Mouse (Mus musculus) retina, postnatal 1 day (tissue): ENCODE data around the gene Bcr.
A peak's percentile ranks its signal among the peaks of the same experiment; 100 is the strongest.

ENCODE experiments used
- DNase-seq: peaks from one replicate; pipeline ENCODE4 v3.0.0-alpha.2; 2012

The Bcr gene

DNA sequence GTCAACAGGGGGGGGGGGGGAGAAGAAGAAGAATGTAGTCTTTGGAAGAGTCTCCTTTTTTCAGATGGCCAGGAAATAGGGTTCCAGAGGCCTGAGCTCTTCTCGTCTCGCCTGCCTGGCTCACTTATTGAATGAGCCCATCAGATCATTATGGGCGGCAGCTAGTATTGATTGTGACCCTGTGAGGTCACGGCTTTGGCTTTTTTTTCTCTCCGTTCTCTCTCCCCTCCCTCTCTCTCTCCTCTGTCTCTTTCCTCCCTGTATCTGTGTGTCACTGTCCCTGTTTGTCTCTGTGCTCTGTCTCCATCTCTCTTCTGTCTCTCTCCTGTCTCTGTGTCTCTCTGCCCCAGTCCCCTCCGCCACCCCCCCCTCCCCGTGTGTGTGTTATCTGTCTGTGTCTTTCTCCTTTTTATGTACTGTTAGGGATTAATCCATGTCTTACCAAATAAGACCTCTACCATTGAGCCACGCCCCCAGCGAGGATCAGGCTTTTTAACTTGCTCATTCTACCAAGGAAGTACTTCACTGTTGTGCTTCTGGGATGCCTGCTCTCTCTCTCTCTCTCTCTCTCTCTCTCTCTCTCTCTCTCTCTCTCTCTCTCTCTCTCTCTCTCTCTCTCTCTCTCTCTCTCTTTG is 1.5 kb upstream of the Bcr start:
- peak; percentile 63 for DNase-seq

DNA sequence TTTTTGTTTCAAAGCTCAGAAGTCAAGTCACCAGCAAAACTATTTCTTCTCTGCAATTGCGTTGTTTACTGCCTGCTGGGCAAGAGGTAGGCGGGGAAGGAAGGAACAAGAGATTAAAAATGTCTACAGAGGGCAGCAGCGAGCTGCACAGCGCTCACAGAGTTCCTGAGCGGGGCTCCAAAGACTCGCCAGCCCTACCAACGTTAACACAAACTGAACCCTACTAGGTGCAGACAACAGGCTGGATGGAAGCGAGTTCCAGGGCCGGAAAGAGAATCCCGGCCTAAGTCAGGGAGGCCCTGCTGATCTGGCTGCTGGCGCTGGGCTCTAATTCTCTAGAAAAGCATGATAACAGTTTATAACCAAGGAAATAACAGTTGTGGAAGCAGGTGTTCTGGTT is 996 bp upstream of the Bcr start:
- peak; percentile 81 for DNase-seq

DNA sequence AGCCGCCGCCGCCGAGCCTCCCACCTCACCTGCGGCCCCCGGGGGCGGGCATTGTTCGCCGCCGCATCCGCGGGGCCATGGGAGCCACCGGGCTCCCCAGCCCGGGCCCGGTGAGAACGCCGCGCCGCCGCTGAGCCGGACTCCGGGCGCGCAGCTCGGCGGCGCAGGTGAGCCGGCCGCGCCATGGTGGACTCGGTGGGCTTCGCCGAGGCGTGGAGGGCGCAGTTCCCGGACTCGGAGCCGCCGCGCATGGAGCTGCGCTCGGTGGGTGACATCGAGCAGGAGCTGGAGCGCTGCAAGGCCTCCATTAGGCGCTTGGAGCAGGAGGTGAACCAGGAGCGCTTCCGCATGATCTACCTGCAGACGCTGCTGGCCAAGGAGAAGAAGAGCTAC is 447 bp downstream of the Bcr start:
- peak; percentile 46 for DNase-seq

DNA sequence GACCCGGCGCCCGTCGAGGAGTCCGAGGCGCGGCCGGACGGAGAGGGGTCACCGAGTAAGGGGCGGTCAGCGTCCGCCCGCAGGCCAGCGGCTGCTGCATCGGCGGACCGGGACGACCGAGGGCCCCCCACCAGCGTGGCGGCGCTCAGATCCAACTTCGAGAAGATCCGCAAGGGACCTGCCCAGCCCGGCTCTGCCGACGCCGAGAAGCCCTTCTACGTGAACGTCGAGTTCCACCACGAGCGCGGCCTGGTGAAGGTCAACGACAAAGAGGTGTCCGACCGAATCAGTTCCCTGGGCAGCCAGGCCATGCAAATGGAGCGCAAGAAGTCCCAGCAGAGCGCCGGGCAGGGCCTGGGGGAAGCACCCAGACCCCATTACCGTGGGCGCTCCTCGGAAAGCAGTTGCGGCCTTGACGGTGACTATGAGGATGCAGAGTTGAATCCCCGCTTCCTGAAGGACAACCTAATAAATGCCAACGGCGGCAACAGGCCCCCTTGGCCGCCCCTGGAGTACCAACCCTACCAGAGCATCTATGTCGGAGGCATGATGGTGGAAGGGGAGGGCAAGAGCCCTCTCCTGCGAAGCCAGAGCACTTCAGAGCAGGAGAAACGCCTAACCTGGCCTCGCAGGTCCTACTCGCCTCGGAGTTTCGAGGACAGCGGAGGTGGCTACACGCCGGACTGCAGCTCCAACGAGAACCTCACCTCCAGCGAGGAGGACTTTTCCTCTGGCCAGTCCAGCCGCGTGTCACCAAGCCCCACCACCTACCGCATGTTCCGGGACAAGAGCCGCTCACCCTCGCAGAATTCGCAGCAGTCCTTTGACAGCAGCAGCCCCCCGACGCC is 1.2 kb downstream of the Bcr start:
- peak; percentile 56 for DNase-seq

DNA sequence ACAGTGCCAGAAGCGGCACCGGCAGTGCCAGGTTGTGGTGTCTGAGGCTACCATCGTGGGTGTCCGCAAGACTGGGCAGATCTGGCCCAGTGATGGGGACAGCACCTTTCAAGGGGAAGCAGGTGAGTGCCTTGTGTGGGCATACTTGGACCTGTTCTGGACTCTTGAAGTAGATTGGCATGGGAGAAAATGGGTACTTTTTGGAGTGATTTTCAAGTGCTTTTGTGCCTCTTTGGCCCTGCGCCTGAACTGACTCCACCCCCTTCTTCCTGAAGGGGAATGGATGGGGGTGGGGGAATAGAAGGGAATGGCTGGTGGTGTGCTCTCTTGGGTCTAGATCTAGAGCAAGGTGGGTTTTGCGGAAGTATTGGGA is 1.8 kb downstream of the Bcr start:
- peak; percentile 24 for DNase-seq

DNA sequence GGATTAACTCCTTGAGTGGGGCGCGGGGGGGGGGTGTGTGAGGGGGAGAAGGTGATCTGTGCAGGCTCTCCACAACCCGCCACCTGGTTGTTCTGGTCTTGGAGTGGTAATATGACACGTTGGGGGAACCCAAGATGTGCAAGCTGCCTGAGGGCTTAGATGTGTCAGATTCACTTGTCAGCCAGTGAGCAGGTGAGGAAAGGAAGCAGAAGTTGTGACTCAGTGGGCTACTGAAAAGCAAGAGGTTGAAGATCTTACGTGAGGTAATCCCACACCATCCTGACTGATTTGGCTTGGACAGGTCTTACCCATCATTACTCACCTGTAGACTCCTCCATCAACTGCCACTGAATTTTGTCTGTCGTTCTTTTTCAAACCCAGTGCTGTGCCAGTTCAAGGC is 2.2 kb downstream of the Bcr start:
- DNase-seq = no peak

DNA sequence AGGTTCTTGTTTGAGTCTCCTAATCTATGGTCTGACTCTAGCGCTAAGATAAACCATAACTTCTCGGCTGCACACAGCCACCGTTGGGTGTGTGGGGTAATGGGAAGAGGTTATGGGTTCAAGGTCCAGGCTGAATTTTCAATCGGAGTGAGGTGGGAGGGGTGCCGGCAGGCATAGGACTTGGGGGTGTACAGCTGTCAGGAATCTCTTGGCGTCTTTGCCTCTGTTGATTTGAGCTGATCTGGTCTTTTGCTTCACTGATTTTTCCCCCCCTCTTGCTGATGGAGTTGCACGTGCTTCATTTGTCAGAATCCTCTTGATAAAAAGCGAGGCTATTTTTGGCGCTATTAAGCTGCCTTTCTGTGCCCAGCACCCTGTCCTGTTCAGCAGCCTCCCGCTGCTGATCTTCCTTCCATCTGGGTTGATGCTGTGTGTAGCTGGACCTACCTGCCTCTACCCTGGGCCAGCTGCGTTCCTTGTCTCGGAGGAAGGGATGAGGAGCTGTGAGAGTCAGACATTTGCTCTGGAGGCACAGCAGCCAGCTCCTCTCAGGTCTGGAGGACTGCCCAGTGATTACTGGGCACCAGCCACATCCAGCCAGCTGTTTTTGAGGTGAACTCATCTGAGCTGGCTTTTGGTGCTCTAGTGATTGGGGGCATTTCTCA is 3.0 kb downstream of the Bcr start:
- DNase-seq = peak; percentile 51

DNA sequence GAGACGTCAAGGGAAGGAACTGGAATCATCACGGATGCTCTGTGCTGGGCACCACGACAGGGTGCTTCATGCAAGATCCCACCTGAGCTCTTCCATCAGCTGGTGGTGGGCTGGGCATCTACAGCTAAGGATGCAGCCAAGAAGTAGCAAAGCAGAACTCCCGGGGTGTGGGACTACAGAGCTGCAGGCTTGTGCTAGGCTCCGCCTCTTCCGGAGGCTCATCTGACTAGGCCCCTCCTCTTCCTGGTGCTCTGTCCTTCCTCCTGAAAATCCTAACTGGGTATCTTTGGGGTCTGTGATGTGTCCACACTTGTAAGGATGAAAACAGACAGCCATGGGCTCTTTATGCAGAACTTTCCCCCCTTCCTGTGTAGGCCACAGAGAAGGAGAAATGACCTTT is 5.3 kb downstream of the Bcr start:
- DNase-seq = peak; percentile 21

DNA sequence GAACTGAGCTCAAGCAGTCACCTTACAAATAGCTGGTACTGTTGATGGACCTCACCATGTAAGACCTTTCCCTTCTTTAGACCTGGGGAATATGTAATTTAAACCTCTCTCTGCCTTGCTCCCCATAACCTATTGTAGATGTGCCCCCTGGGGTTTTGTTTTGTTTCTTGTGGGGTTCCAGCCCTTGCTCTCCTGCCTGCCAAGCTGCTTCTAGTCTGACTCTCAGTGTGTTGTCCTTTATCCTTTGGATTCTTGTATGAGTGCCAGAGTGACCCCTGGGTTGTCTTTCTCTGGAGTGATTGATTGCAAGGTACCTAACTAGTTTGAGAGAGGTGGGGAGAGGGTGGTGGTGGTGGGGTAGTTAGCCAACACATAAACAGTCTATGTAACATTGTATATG is 7.1 kb downstream of the Bcr start:
- no peak for DNase-seq

DNA sequence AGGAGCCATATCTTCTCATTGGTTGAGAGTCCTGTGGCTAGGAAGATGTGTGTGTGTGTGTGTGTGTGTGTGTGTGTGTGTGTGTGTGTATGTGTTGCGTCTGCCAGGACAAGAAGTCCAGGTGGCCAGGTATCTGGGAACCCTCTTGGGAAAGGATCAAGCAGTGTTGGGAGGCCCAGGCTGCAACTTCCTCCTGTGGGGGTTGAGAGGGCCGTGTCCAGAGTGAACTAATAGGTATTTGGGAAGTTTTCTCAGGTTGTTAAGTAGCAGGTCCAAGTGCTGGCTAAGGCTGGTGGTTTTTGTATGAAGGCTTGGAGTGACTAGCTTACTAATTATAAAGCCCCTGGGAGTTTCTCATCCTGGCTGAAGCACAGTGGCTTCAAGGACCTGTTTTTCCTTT is 7.7 kb downstream of the Bcr start:
- no peak for DNase-seq

DNA sequence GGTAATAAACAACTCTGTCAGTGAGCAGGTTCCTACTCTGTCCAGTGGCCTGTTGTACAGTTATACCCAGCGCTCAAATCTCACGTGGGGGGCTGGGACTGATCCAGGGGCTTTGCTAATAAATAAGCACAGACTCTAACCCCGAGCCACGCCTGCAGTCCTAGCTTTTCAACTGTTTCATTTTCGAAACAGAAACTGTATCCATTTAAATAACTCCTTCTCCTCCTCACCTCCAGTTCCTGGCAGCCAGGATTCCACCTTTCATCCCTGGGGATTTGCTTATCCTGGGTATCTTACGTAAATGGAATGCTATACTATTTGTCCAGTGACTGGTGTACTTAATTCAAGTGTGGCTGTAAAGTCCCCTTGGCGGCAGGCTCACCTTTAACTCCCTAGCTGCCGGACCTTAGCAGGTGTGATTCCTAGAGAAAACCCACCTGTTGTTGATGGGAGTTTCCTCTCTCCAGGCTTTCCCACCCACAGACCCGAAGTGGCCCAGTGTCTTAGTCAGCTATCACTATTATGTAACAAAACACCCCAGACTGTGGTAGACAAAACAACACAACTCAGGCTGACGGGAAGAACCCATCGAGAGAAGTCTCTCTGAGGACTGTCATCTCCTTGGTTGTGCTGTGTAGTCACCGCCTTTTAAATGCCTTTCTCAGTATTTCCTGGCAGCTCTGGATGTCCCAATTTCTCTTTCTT is 8.4 kb downstream of the Bcr start:
- DNase-seq = no peak

DNA sequence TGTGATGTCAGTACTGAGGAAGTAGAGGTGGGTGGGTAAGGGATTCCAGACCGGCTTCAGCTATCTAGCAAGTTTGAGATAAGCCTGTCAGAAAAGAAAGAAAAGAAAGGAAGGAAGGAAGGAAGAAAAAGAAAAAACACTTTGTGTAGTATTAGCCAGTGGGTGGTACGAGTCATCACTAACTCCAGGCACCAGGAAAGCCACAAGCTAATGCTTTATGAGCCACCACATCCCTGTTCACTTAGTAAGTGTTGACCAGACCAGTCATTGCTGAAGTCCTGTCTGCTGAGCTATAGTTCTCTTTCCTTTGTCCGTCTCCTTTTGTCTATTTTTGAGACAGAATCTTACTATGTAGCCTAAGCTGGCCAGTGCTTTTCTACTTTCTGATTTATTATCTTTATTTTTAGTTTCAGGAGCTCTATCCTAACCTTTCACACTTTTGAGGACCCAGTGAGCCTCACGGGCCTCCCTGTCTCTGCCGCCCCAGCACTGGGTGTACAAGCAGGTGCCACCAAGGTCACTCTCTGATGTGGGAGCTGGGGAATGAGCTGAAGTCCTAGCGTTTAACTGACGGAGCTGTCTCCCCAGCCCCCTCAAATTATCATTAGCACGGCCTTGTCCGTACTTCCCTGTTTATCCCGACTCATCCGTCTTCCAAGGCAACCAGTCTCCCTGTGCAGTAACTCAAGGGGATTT is 10.0 kb downstream of the Bcr start:
- DNase-seq = no peak

DNA sequence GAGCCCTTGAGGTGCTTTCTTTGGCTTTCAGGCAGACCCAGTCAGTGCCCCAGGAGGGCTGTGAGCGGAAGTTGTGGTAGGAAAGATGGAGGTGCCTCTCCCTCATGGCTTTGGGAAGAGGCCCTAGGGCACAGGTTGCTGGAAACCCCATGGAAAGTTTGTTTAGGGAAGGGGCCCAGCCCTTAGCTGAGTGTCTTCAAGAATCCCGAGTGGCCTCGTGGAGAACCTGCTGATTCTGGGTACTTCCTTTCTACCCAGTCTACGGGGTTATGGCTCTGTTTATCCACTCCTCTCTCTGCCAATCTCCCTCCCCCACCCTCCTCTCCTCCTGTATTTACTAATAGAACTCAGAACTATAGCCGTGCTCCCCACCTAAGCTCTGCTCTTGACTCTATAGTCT is 15.3 kb downstream of the Bcr start:
- no peak for DNase-seq

DNA sequence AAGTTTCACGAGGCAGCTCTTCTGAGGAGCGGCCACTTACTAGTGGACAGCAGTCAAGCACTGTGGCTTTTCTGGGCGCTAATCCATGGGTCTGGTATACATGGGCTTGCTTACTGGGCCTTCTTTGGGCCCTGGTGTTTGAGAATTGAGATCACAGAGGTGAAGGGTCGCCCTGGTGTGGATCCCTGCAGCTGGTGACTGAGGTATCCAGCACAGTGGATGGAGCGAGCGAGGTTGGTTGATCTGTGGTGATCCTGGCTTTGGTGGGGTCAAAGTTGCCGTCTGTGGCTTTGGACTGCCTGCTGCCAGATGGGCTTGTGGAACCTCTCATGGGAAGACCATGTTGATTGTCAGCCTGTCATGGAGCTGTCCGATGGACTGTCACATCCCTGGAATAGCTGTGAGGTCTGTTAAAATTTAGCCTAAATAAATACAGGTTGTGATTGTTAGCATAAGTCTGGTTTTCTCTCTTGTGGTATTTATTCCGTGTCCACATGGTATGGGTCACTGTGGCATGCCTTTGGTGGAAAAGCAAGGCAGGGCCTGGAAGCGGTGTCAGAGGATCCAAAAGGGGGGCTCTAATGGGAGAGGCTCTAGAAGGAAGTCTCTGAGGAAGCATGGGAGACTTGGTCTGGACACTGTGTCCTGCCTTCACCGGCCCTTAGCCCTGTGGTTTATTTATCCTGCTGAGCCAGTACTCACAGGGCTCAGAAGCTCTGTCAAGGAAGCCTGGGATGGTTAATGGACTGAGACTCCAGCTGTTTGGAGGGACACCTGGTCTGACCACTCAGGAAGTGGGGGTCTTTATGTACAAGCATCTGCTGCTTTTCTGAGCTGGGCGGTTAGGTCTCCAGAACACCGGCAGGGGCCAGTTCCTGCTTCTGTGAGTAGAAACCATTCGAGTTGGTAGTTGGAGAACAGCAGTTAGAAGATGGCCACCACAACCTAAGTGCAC is 18.1 kb downstream of the Bcr start:
- DNase-seq = no peak

DNA sequence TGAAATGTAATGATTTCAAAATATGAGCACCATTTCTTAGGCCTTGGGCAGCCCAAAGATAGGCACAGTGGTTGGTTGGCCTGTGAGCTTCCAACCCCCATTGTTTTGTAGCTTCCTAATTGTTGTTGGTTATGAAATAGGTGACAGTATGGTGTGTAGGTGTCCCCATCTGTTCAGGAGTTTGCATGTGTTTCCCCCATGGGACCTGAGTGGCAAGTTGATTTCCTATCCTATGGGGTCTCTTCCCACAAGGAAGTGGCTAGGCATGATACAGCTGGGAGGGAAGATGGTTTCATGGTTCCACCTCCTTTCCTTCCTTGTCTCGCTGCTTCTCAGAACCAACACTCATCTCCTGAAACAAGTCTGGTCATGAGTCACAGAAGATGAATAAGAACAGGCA is 24.9 kb downstream of the Bcr start:
- DNase-seq = no peak

DNA sequence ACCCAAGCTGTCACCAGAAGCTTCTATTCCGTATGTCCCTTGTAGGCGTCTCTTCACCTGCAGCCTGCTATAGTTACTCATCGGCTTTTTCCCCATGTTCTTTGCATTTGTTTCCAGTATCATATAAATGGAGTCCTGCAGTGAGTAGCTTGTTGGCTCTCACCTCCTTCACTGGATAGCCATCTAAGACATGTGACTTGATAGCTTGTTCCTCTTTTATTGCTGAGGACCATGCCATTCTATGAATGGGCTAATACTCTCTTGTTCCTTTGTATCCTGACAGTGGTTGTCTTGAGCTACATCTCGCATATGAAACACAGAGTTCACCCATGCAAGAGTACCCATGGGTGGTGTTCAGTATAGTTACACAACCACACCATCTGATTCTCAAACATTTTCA is 28.1 kb downstream of the Bcr start:
- DNase-seq = no peak

DNA sequence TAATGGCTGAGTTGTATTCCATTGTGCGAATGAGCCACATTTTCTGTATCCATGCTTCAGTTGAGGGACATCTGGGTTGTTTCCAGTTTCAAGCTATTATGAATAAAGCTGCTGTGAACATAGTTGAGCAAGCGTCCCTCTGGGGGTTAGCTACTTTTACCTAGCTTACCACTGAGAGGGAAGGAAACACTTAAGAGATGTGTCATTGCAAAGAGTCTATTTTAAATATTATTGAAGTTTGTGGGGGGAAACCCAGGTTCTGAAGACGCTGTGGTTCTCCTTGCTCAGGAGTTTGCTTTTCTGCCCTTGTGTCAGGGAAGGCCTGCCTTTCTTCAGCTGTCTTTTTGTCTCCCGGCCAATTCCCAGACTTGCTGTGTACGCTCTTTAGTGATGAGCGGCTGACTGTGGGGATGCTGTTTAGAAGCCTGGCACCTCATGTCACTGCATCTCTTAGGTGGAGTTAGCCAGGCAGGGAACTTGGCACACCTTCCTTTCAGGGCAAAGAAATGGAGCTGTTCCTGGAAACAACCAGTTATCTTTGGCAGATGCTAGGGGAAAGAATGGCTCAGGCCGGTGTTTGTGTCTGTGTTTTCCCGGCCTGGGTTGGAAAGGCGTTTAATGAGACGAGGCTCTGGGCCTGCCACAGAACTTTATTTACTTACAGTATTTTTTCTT is 31.2 kb downstream of the Bcr start:
- no peak for DNase-seq

DNA sequence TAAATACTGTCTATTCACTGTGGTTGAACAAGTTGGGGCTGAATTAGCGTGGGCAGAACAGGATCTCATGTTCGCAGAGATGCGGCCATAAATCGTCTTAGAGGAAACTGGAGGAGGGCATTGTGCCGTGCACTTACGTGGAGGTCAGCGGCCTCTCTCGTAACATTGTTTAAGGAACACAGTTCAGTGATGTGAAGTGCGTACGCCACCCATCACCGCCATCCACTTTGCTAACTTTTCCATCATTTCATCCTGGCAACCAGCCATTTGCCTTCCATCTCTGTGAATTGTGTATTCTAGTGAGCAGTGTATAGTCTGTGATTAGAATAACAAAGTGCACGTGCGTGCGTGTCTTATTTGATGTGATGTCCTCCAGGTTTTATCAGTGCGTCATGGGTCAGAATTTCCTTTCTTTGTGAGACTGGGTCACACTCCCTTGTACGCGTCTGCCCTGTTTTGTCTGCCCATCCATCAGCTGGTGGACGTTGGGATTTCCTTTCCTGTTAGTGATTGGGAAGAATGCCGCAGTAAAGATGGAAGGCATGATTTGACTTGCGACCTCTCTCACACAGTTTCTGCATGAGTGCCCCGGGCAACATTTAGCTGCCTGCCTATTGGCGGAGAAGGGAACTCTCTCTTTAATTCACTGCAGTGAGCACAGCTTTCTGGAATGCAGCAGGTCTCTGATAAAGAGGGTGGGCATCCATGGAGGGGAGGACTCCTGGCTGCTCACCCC is 33.0 kb downstream of the Bcr start:
- DNase-seq = peak; percentile 72

DNA sequence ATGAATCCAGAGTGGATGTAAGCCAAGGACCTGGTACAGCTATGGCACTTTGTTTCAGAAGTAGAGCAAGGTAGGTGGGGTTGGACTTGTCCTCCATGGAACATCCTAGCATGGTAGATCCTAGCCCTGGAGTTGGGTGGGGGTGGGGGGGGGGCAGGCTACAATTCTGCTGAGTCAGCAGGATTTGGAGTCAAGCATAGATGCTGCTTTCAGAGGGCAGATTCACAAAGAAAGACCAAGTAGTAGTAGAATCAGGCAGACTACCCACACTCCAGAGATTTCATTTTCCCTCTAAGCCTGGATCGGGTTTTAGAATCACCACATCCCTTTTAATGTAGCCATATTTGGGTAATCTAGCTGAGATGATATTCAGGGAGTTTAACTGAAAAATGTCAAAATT is 33.9 kb downstream of the Bcr start:
- DNase-seq = no peak

DNA sequence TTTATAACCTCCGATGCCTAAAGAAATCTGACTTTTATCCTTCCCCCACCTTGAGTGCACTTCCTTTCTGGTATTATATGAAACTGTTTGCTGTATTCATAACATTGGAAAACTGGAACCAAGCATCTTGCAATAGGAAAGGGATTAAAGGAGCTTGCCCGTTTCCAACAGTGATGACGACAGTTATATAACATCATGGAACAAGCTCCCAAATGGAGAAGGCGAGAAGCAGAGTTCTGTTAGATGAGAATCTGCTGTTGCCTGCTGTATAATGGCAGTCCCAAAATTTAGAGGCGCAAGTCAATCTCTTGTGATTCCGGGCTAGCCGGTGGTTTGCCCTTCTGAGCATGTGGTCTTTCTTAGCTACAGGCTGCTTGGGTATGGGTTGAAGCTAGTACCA is 34.8 kb downstream of the Bcr start:
- DNase-seq = no peak
